Mouse (Mus musculus) forebrain, embryonic 15.5 days (tissue): ENCODE results near the gene Myoz1. TPM values are rescaled to one million over a fixed set of nuclear protein-coding genes. Genes with fewer than 3 reads are reported as not detected.

Source experiments
- ATAC-seq: fragments of 200-750 bp; cut with Nextera tagmentation; replicated peaks from 2 replicates; pipeline ENCODE4 v1.8.0; 2017; ENCODE audit warnings: mild to moderate bottlenecking, moderate TSS enrichment, moderate library complexity
- H3K27ac ChIP-seq: fragments of 300-500 bp; sonication (generic); replicated peaks from 2 replicates; pipeline ENCODE4 v1.5.1; 2015; ENCODE audit warnings: mild to moderate bottlenecking, inconsistent platforms
- H3K27me3 ChIP-seq: fragments of 300-500 bp; sonication (generic); 2 replicates; pipeline ENCODE4 v1.6.1; 2015; ENCODE audit warnings: inconsistent platforms
- H3K36me3 ChIP-seq: fragments of 300-500 bp; sonication (generic); 2 replicates; pipeline ENCODE4 v1.6.1; 2015; ENCODE audit warnings: mild to moderate bottlenecking, inconsistent platforms
- H3K4me1 ChIP-seq: fragments of 300-500 bp; sonication (generic); 2 replicates; pipeline ENCODE4 v1.6.1; 2015; ENCODE audit warnings: inconsistent platforms
- H3K4me2 ChIP-seq: fragments of 300-500 bp; sonication (generic); replicated peaks from 2 replicates; pipeline ENCODE4 v1.6.1; 2015; ENCODE audit warnings: mild to moderate bottlenecking, inconsistent platforms
- H3K4me3 ChIP-seq: fragments of 300-500 bp; sonication (generic); 2 replicates; pipeline ENCODE4 v1.5.1; 2015; ENCODE audit warnings: mild to moderate bottlenecking, inconsistent platforms
- H3K9ac ChIP-seq: fragments of 300-500 bp; sonication (generic); replicated peaks from 2 replicates; pipeline ENCODE4 v1.6.1; 2015; ENCODE audit warnings: mild to moderate bottlenecking, inconsistent platforms
- H3K9me3 ChIP-seq: fragments of 300-500 bp; sonication (generic); 2 replicates; pipeline ENCODE4 v1.6.1; 2016; ENCODE audit warnings: inconsistent platforms
- WGBS: fragments of 180-500 bp; shearing (Covaris S2); methylation state at CpG from one replicate; pipeline ENCODE4 v1.1.7; 2015; ENCODE audit warnings: mixed read lengths; 5-methylcytosine and 5-hydroxymethylcytosine counted together
- polyA plus RNA-seq: library from polyadenylated mRNA; unstranded; fragments of >200 nt; fragmentation: Nextera tagmentation; extraction: Ambion mirVana; gene quantifications from 2 replicates; pipeline ENCODE4 v1.2.1, GENCODE M21; 2015

The Myoz1 gene
- polyA plus RNA-seq, 1 experiment from 2014 or later = not detected

DNA sequence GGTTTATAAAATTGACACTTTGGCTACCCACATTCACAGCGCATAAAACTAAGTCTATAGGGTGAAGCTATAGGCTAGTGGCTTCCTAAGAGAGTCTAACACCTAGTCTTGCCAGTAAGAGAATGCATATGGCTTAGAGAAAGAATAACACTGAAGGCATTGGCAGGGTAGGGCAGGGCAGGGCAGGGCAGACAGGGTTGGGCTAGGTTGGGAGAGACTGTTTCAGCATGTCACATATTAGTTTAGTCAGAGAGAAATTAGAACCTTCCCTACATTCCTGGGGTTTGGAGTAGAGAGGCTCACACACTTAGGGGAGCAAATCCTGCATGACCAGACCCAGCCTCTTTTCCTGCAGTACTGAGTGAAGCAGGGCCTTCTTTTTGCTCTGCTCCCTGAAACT, 11.1 kb upstream of the Myoz1 start:
- Histone ChIP-seq H3K27me3 (peaks cover 8% of the 10 kb centered on the region; the same call in 1 of the 2 replicates), H3K9ac (no peak overlapping the region), H3K4me1 (no peaks in the 10 kb centered on the region), H3K36me3 (no peaks in the 10 kb centered on the region), H3K4me2 (no peak overlapping the region), H3K9me3 (no peaks in the 10 kb centered on the region), H3K4me3 (no peak overlapping the region), H3K27ac (no peak overlapping the region)
- 67% methylated on average over 1 of the region's 1 CpGs for WGBS
- ATAC-seq = no peak

DNA sequence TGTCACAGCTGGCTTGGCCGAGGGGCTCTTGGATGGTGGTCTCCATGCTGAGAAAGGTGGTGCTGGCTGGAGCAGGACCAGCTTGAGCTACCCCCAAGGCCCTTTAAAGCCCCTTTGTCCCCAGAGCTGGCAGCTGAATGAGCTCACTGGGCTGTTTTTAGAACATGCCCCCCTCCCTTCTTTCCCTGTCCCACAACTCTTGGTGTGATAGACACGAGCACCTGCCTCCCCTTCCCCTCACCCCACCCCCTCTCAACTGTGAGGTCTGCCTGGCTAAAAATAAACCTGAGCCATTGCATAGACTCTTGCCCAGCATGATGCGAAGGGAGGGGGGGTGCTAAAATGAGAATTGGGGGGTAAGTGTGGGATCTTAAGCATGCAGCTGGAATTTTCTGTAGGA, 8.1 kb upstream of the Myoz1 start:
- H3K9ac ChIP-seq = no peak overlapping the region
- no peak overlapping the region for H3K4me3 ChIP-seq
- H3K27ac ChIP-seq = no peak overlapping the region
- H3K36me3 ChIP-seq = no peaks in the 10 kb centered on the region
- H3K4me2 ChIP-seq = no peak overlapping the region
- H3K9me3 ChIP-seq = no peaks in the 10 kb centered on the region
- 40% methylated on average over 3 of the region's 3 CpGs for WGBS
- ATAC-seq = no peak
- peaks cover 11% of the 10 kb centered on the region for H3K4me1 ChIP-seq
- H3K27me3 ChIP-seq = 0 out of 2 replicates have a peak, but pooled peaks cover 8% of the 10 kb centered on the region

DNA sequence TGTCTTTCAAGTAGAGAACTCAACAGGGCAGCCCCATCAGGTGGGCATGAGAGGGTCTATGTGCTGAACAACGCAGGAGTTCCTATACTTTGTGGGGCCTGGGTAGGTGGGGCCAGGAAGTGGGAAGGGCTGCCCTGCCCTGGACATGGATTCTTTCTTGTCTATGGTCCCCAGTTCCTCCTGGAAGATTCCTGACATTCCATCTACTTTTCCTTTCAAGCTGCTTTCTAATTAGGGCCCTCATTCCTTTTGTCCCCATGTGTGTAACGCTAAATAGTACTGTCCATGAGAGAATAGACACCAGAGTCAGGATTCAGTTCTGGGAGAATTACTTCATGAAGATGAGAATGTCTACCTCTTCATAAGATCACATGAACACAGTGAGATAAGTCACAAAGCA, 7.3 kb upstream of the Myoz1 start:
- Histone ChIP-seq H3K9me3 (no peaks in the 10 kb centered on the region), H3K36me3 (no peaks in the 10 kb centered on the region), H3K4me3 (no peak overlapping the region), H3K9ac (no peak overlapping the region), H3K27ac (no peak overlapping the region), H3K4me2 (no peak overlapping the region), H3K27me3 (0 out of 2 replicates have a peak, but pooled peaks cover 8% of the 10 kb centered on the region), H3K4me1 (peaks cover 11% of the 10 kb centered on the region)
- 73% methylated on average over 2 of the region's 2 CpGs for WGBS
- no peak for ATAC-seq

DNA sequence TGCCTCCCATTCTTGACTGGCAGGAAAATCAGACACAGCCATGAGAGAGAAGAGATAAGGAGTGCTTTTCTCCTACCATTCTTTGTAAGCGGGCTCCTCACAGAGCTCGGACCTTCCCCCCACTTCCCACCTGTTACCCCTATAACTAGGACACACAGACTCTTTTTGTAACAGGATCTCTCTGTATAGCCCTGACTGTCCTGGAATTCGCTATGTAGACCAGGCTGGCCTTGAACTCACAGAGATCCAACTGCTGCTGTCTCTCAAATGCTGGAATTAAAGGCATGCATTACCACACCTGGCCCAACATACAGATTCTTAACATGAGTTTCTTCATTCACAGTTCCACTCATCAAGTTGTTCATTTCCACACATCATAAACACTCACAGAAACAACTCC, 6.4 kb upstream of the Myoz1 start:
- H3K9ac ChIP-seq = no peak overlapping the region
- WGBS = 92% methylated on average over 3 of the region's 3 CpGs
- H3K9me3 ChIP-seq = no peaks in the 10 kb centered on the region

DNA sequence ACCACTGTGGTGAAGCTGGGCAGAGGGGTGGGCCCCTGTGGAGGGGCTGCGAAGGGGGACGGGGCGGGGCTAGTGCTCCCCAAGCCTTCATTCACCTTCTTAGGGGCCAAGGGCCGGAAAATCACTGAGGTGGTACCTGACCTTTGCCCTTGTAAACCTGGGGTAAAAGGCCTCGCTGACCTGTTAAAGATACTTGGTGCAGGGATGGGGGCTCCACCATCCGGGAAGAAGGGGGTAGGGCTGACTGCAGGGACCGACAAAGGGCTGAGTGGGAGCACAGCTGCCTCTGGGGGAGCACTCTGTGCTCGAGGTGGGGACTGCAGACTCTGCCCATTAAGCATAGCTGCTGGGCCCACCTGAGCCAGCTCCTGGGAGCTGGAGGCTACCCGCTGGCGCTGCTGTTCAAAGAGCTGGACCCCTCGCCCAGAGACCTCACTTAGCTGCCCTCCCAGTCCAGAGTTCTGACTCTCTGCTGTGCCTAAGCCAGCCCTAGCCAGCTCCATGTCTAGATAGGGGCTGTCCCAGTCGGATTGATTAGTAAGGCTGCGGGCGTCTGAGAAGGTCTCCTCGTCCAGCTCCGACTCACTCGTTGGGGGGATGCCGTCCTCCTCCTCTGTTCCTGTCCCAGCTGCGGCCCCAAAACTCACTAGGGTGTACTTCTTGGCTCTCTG, 5.5 kb upstream of the Myoz1 start:
- 0 out of 2 replicates have a peak, but pooled peaks cover 8% of the 10 kb centered on the region for H3K27me3 ChIP-seq
- H3K27ac ChIP-seq = peak overlapping the region; percentile 64
- no peaks in the 10 kb centered on the region for H3K36me3 ChIP-seq
- WGBS = 8% methylated on average over 19 of the region's 19 CpGs
- H3K9me3 ChIP-seq = no peaks in the 10 kb centered on the region
- peak; percentile 21; the same call in 1 of the 2 replicates for ATAC-seq
- H3K4me2 ChIP-seq = peak overlapping the region; percentile 69
- H3K4me1 ChIP-seq = peaks cover 11% of the 10 kb centered on the region
- H3K9ac ChIP-seq = peak overlapping the region; percentile 60
- H3K4me3 ChIP-seq = peak overlapping the region; percentile 52

More for the DNA sequence above, 6.4 kb upstream of the Myoz1 start:
- Histone ChIP-seq H3K4me2 (no peak overlapping the region), H3K4me3 (no peak overlapping the region), H3K27me3 (0 out of 2 replicates have a peak, but pooled peaks cover 8% of the 10 kb centered on the region), H3K27ac (no peak overlapping the region), H3K4me1 (peaks cover 11% of the 10 kb centered on the region), H3K36me3 (no peaks in the 10 kb centered on the region)
- no peak for ATAC-seq

DNA sequence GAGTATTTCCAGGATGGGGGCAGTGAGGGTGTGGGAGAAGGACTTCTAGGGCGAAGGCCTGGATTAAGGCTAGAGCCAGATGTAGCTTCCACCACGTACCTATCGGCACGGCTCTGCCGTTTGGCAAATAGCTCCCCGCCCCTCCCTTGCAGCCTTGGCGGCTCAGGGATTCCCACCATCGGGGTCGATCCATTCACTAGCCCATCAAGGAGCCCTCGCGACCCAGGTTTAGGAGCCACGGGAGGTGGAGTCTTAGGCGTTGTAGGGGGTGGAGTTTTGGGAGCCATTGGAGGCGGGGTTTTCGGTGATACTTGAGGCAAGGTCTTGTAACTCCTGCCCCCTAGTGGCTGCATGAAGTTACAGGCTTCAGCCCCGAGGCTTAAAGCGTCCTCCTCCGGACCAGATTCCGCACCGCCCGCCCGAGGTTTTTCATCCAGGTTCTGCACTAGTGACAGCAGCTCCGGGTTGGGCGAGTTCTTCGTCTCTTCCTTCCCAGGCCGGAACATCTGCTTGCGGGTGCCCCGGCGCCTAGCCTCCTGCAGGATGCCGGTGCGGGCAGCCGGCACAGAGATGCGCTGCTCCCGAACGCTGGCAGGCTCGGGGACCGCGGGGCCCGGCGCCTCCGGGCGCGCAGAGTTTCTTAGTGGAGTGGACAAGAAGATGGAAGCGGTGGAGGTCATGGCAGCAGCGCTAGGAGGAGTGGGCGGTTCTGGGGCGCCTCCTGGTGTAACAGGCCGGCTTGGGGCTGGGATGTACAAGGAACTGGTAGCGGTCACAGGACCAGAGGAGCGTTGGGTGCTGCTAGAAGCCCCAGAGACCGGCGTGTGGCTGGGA, 4.7 kb upstream of the Myoz1 start:
- Histone ChIP-seq H3K27ac (peak overlapping the region; percentile 64), H3K9ac (peak overlapping the region; percentile 60), H3K4me3 (peak overlapping the region; percentile 52), H3K9me3 (no peaks in the 10 kb centered on the region), H3K27me3 (0 out of 2 replicates have a peak, but pooled peaks cover 8% of the 10 kb centered on the region), H3K4me1 (peaks cover 11% of the 10 kb centered on the region), H3K4me2 (peak overlapping the region; percentile 69), H3K36me3 (no peaks in the 10 kb centered on the region)
- ATAC-seq = peak; percentile 88
- WGBS = 1% methylated on average over 52 of the region's 52 CpGs

DNA sequence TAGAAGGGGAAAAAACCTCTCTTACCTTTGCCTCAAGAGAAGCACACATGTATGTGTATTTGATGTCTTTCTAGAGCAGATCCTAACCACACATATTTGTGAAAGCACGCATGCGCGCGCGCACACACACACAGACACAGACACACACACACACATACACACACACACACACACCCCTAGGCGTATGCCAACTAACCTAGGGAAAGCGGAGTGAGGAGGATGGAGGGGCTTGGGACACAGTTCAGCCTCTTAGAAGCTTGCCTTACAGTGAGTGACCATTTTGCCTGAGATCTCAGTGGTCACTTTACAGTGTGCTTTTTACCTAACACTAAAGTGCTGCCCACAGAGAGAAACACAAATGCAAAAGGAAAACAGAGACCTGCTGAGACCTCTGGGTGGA, 3.3 kb upstream of the Myoz1 start:
- Histone ChIP-seq H3K4me1 (peaks cover 11% of the 10 kb centered on the region), H3K4me2 (no peak overlapping the region)
- 97% methylated on average over 7 of the region's 7 CpGs for WGBS

DNA sequence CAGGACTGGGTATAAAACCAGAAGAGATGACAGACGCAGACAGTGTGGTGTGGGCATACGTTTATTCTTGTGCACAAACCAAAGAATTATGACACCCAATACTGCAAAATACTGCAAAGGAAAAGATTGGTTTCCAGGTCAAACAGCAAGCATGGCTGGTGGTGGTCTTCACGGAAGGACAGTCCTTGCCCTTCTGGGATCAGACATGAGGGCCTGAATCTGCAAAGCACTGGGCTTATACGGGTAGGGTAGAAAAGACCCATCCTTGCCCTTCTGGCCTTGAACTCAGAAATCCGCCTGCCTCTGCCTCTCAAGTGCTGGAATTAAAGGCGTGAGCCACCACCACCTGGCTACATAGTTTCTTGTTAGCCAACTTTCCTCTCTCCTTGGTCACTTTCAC, 2.6 kb upstream of the Myoz1 start:
- WGBS = 90% methylated on average over 6 of the region's 6 CpGs
- peaks cover 11% of the 10 kb centered on the region for H3K4me1 ChIP-seq
- H3K27ac ChIP-seq = no peak overlapping the region
- H3K4me3 ChIP-seq = no peak overlapping the region
- H3K9ac ChIP-seq = no peak overlapping the region
- no peak for ATAC-seq
- H3K36me3 ChIP-seq = no peaks in the 10 kb centered on the region
- 0 out of 2 replicates have a peak, but pooled peaks cover 5% of the 10 kb centered on the region for H3K27me3 ChIP-seq
- H3K9me3 ChIP-seq = no peaks in the 10 kb centered on the region
- H3K4me2 ChIP-seq = no peak overlapping the region

More for the DNA sequence above, 3.3 kb upstream of the Myoz1 start:
- Histone ChIP-seq H3K9me3 (no peaks in the 10 kb centered on the region), H3K4me3 (no peak overlapping the region), H3K36me3 (no peaks in the 10 kb centered on the region), H3K9ac (no peak overlapping the region), H3K27ac (no peak overlapping the region), H3K27me3 (0 out of 2 replicates have a peak, but pooled peaks cover 5% of the 10 kb centered on the region)
- no peak for ATAC-seq

DNA sequence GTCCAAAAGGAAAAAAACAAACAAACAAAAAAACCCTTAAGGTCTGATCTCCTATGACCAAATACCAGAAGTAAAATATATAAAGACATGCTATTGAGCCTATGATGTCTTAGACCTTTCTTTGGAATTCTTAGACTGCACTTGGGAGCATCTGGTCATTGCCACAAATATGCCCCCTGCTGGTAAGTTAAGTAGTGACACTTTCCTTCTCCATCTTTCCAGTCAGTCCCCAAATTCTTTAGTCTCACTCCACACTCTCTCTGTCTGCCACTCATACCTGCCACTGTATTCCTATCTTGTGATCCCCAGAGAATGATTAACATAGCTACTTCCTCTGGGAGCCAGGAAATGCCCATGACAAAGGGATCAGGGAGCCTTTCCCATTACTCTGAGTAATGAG, 2.0 kb upstream of the Myoz1 start:
- H3K4me3 ChIP-seq = no peak overlapping the region
- H3K9ac ChIP-seq = no peak overlapping the region
- H3K4me2 ChIP-seq = no peak overlapping the region
- H3K27ac ChIP-seq = no peak overlapping the region
- peaks cover 11% of the 10 kb centered on the region for H3K4me1 ChIP-seq
- H3K27me3 ChIP-seq = 0 out of 2 replicates have a peak, but pooled peaks cover 5% of the 10 kb centered on the region
- no peaks in the 10 kb centered on the region for H3K9me3 ChIP-seq
- no peaks in the 10 kb centered on the region for H3K36me3 ChIP-seq
- ATAC-seq = no peak

DNA sequence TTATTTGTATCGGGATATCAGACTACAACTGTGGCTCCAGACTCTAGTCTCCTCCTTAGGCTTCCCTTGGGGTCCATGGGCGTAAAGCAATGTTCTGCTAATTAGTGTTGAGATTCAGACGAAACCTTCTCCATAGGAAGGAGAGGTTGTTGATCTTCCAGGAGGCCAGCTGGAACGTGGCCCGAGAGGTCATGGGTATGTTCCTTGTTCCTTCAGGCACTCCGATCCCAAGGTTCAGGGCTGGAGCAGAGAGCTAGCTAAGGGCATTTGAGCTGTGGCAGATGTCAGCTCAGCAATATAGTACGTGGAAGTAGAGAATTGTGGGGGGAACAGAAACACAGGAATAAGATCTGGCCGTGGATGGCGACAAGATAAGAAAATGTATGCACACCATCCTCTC, 609 bp downstream of the Myoz1 start:
- no peak for ATAC-seq
- Histone ChIP-seq H3K9me3 (no peaks in the 10 kb centered on the region), H3K4me3 (no peak overlapping the region), H3K4me1 (peaks cover 3% of the 10 kb centered on the region; the same call in 1 of the 2 replicates), H3K36me3 (no peaks in the 10 kb centered on the region), H3K9ac (no peak overlapping the region), H3K27me3 (no peaks in the 10 kb centered on the region), H3K4me2 (no peak overlapping the region), H3K27ac (no peak overlapping the region)
- 90% methylated on average over 9 of the region's 9 CpGs for WGBS

DNA sequence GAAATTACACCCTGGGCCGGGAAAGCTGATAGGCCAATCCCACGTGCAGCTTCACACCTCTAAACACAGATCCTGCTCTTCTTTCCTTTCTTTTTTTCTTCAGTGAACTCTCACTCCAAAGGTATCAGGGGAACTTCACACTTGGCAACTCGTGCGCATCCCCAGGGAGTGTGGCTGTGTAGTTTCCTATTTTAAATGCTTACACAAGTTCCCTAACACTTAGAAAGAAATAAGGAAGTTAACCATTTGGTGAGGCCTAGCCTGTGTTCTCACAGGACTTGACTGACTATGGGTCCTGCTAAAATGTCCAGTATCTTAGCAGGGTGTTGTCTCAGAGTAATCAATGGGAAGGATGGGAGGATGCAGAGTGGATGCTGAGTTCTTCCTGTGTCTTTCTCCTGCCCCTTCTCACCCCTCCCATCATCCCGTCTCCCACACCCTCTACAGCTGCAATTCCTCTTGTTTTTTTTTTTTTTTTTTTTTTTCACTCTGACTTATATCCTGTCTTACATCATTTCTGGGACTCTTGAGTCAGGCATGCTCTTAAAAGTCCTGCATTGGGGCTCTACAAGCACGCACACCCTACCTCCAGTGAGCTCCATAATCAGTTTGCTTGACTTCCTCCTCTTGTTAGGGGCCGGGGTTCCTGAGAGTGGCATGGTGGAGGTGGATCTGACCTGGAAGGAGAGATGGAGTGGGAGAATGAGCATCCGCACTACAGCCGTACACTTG, 1.5 kb downstream of the Myoz1 start:
- no peaks in the 10 kb centered on the region for H3K4me1 ChIP-seq
- H3K36me3 ChIP-seq = no peaks in the 10 kb centered on the region
- H3K4me3 ChIP-seq = no peak overlapping the region
- no peak for ATAC-seq
- H3K27ac ChIP-seq = no peak overlapping the region
- whole genome bisulfite sequencing = 88% methylated on average over 9 of the region's 9 CpGs
- H3K27me3 ChIP-seq = no peaks in the 10 kb centered on the region
- H3K4me2 ChIP-seq = no peak overlapping the region
- H3K9ac ChIP-seq = no peak overlapping the region
- no peaks in the 10 kb centered on the region for H3K9me3 ChIP-seq
